Mouse (Mus musculus): ENCODE measurements around the gene Tbce.
"Not testable (repeated sequence)": the region's sequence is repeated elsewhere in the genome, so short reads cannot be mapped to it uniquely, and the experiment has no call there.

Tbce gene

DNA sequence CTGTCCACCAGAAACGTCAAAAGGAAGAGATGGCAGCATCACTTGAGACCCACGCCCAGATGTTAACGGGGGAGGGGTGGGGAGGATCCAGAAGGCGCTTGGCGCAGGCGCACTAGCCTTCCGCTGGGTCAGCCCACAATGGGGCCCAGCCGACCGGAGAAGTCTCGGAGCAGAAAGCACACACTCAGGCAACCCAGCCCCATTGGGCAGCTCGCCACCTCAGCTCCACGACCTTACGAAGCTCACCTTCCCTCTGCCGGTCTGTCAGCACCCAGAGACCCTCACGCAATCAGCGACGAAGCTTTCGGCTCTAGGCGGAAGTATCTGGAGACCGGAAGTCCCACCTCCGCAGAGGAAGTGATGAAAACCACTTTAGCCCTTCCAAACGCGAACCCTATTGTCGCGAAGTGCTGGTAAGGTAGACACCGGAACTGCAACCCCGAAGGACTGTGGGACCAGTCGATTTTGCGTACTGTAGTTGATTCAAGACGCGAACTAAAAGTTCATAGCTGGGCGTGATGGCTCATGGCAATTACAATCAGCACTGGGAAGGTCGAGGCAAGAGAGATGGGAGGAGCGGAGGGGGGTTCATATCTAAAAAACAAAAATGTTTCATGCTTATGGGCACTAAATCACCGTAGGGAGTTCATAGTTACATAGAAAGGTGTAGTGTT lies at the start of gene Tbce:
Gene Tbce, minus strand, starts transcription at position 347 of the 674 bp plus-strand sequence.
- DNase-seq (ENCODE audit: low read depth, low spot score), result peak; percentile 97

GRCm38 (mm10) chr13:14088669-14089068 lies 49.2 kb upstream of the Tbce start:
- DNase-seq (ENCODE audit: low read depth, low spot score), result no peak

DNA sequence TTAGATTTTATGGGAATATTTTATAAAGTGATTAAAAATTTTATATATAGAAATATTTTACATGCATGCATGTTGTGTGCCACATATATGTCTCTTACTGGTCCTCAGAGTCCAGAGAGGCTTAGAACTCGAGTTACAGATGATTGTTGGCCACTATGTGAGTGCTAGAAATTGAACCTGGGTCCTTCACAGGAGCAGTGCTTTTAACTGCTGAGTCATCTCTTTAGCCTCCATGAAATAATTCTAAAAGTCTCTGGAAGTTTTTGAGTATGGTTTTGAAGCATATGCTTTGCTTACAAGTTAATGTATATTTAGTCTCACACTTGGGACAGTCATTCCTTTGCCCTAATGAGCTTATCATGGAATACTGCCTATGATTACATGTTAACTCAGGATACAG lies 35.9 kb upstream of the Tbce start:
- DNase-seq (ENCODE audit: low read depth, low spot score), result no peak

- no peak for DNase-seq (ENCODE audit: low read depth, low spot score)
Observed at GRCm38 (mm10) chr13:14074371-14074770, 34.9 kb upstream of the Tbce start.

DNA sequence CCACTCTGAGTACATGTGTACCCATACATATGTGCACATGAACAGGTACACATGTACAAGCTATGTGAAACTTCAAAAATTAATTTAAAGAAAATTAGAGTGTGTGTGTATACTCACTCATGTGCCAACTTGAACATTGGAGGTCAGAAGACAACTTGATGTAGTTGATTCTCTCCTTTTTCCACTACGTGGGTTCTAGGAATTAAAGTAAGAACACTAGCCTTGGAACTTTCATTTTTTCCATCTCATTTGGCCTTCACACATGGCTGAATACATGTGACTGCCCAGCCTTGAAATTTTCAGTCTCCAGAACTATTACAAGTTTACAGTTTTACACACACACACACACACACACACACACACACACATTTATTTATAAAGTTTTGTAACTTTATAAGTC lies 29.9 kb upstream of the Tbce start:
- no peak for DNase-seq (ENCODE audit: low read depth, low spot score)

DNA sequence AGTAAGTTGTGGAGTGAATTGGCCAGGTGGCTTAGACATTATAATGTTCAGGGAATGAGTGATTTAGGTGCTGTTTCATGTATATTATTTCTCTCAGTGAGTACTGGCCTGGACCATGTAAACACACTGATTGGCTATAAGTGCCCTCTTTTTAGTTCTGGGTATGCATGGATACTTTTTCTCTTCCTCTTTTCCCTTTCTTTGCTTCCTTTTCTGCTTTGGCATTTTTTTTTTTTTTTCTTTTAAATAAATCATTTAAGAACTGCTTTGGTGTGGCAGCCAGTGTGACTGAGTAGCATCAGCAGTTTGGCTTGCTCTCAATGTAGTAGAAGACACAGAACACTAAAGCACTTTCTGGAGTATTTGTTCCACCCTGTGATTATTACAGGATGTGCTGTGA lies 28.6 kb upstream of the Tbce start:
- DNase-seq (ENCODE audit: low read depth, low spot score), result no peak

DNA sequence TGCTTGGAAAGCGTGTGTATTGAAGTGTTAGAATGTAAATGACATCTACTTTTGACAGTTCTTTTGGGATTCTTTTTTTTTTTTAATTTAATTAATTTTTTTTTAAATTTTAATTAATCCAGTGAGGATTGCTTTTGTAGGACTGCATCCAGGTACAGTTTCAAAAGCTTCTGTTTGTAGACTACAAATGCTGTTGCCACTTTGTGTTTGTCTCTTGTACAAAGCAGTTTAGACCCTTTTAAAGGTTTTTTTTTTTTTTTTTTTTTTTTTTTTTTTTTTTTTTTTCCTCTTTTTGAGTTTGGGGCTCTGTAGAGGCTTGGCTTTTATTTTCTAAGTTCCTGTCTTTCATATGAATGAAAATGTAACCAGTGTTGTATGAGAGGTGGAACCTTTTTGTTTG lies 26.3 kb upstream of the Tbce start:
- DNase-seq (ENCODE audit: low read depth, low spot score), result no peak

GRCm38 (mm10) chr13:14065028-14065380 lies 25.6 kb upstream of the Tbce start:
- no peak for DNase-seq (ENCODE audit: low read depth, low spot score)

DNA sequence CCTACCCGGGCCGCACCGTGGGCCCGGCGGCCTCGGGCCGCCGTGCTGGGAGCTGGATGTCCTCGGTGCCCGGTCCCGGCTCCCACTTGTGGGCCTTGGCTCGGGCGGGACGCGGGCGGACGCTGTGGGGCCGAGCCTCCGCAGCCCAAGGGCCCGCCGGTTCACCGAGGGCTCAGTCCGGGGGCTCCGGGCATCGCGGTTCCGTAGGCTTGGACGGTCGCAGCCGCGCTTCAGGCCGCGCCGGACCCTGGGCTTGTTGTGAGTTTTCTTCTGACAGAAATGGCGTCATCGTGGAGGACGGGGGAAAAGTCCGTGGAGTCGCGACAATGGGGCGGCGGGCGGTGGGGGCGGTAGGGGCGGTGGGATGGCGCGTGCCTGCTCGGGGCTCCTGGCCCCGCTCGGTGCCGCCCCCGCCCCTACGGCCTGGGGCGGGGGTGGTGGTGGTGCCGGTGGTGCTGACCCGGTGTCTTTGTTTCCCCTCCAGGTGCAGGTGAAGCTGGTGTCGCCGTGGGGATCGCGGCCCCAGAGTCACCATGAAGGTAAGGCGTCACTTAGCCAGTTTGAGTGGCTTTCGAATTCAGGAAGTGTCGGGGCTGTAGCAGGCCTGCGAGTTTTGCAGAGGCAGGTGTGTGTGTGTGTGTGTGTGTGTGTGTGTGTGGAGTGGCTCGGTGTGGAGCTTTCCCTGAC lies 25.0 kb upstream of the Tbce start:
- peak; percentile 44 for DNase-seq (ENCODE audit: low read depth, low spot score)

- DNase-seq (ENCODE audit: low read depth, low spot score), result no peak
Observed at GRCm38 (mm10) chr13:14063942-14064271, 24.5 kb upstream of the Tbce start.

GRCm38 (mm10) chr13:14063013-14063941 lies 23.8 kb upstream of the Tbce start, which contains the start of the genes Arid4b and Ggps1:
Gene Arid4b (plus strand): TSS chr13:14063232.
Gene Ggps1 (minus strand): TSS chr13:14063488.
- DNase-seq (ENCODE audit: low read depth, low spot score), result peak; percentile 100

DNA sequence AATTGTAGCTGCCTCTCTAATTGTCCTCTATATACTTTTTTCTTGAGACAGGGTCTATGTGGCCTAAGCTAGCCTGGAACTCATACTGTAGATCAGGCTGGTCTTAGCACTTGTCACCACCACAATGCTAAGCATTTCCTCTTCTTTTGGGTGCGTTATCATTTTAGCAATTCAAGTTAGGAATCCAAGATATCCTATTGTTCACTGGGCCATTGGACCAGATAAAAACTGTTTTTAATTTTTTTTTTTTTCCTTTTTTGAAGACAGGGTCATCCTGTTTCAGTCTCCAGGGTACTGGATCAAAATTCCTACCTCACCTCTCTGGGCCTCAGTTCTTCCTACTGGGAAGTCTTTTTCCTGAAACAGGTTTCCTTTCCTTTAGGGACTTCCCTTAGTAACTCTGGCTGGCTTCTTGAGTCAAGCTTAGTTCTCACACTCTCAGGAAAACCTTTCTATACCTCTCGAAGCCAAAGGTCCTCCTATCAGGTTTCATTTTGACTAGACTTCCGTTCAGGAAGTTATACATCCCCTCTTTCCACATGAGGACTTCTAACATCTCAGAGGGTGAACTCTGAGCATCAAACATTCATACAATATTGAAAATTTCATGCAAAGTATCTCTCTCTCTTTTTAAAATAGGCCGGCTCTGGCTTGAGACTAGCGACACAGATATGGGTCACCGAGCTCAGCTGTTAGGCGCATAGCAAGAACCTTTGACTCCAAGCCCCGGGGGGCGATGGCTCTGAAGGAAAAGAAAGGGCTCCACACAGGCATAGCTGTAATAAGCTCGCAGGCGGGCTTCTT lies 23.0 kb upstream of the Tbce start:
- peak; percentile 10 for DNase-seq (ENCODE audit: low read depth, low spot score)

DNA sequence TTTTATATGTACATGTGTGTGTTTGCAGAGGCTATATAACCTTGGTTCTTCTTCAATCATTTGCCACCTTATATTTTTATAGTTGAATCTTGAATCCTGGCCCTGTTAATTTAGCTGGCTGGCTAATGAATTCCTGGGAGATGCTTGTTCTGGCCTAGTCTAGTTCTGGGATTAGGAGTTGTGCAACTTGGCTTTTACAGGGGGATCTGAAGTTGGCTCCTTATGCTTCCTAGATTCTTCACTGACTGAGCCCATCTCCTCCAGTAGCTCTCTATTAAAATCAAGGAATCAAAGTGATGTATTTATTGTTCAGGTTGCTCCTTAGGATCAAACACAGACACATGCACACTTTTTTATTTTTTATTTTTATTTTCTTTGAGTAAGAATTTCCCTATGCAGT lies 20.1 kb upstream of the Tbce start:
- no peak for DNase-seq (ENCODE audit: low read depth, low spot score)

GRCm38 (mm10) chr13:14056801-14057200 lies 17.4 kb upstream of the Tbce start:
- no peak for DNase-seq (ENCODE audit: low read depth, low spot score)

DNA sequence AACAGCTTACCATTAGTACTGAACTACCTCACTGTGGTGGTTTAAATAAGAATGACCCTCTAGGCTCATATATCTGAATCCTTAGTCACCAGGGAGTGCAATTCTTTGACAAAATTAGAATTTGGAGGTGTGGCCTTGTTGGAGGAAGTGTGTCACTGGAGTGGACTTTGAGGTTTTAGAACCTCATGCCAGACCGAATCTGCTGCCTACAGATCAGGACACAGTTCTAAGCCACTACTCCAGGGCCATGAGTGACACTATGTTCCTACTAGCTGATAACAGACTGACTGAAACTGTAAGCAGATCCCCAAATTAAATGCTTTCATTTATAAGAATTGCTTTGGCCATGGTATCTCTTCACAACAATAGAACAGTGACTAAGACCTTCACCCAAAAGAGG lies 10.4 kb upstream of the Tbce start:
- no peak for DNase-seq (ENCODE audit: low read depth, low spot score)

- no peak for DNase-seq (ENCODE audit: low read depth, low spot score)
Observed at GRCm38 (mm10) chr13:14044521-14044920, 5.1 kb upstream of the Tbce start.

- DNase-seq (ENCODE audit: low read depth, low spot score), result no peak
Observed at GRCm38 (mm10) chr13:14043851-14044250, 4.4 kb upstream of the Tbce start.

DNA sequence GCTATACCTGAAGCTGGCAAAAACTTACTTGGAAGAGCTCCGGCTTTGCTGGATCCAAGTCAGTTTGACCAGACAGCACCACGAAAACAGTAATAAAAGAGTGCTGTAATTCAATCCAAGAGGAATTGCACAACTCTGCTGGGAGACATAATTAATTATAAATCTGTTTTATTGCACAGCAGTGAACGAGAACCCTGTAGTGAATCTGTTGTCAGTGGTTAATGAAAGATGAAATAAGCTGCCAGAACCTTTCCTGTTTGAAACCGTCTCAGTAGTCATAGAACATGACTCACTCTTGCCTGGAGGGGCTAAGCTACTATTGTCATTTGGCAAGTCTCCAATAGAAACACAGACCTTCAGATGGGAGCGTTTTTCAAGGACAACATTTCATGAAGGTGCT lies 748 bp upstream of the Tbce start:
- DNase-seq (ENCODE audit: low read depth, low spot score), result peak; percentile 30

DNA sequence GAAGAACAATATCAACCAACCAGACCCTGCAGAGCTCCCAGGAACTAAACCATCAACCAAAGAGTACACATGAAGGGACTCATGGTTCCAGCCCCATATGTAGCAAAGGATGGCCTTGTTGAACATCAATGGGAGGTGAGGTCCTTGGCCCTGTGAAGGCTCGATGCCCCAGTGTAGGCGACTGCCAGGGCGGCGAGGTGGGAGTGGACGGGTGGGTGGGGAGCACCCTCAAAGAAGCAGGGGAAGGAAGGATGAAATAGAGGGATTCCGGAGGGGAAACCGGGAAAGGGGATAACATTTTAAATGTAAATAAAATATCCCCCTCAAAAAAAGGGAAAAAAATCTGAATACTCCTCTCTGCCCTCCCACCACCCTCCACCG lies 537 bp downstream of the Tbce start:
- no peak for DNase-seq (ENCODE audit: low read depth, low spot score)

DNA sequence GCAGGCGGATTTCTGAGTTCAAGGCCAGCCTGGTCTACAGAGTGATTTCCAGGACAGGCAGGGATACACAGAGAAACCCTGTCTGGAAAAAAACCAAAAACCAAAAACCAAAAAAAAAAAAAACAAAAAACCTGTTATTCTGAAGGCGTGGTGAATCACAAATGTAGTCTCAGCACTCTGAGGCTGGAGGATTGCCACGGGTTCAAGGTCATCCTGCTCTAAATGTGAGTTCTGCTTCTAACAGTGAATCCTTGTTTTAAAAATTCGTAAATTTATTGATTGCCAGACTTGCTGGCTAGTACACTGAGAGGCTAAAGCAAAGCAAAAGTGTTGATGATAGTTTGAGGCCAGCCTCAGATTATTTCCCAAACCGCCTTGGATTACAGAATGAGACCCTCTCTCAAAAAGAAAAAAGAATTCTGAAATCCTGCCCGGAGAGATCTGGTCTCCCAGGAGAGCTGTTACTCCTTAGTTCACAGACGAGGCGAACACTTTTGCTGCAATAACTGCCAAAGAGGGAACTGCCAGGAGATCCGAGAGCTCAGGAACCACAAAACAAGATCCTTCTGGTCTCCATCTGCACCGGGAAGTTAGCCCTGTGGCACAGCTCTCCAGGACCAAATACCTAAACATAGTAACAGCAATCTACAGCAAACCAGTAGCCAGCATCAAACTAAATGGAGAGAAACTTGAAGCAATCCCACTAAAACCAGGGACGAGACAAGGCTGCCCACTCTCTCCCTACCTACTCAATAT lies 3.4 kb downstream of the Tbce start:
- DNase-seq (ENCODE audit: low read depth, low spot score), result peak; percentile 6

GRCm38 (mm10) chr13:14035352-14035751 lies 4.1 kb downstream of the Tbce start:
- not testable (repeated sequence) for DNase-seq (ENCODE audit: low read depth, low spot score)
